Mouse (Mus musculus) liver, embryonic 14.5 days (tissue): ENCODE results near the gene Bcl7a. TPM values are rescaled to one million over a fixed set of nuclear protein-coding genes. Genes with fewer than 3 reads are reported as not detected.

Experiments
- ATAC-seq: fragments of 200-750 bp; cut with Nextera tagmentation; 2 replicates; pipeline ENCODE4 v1.8.0; 2017; ENCODE audit warnings: moderate number of reproducible peaks, mild to moderate bottlenecking, moderate library complexity; ENCODE audit not compliant: insufficient read depth
- DNase-seq, 3 experiments: peaks; one replicate each; pipeline ENCODE4 v3.0.0-alpha.2; 2012 to 2013; ENCODE audit warnings: low read depth in 3 of 3, low spot score in 3 of 3
- H3K27ac ChIP-seq: fragments of 300-500 bp; sonication (generic); 2 replicates; pipeline ENCODE4 v1.5.1; 2014; ENCODE audit warnings: moderate library complexity, mild to moderate bottlenecking, control low read depth, inconsistent platforms
- H3K27me3 ChIP-seq: fragments of 300-500 bp; sonication (generic); 2 replicates; pipeline ENCODE4 v1.6.1; 2014; ENCODE audit warnings: mild to moderate bottlenecking, low read length, moderate library complexity; ENCODE audit not compliant: control insufficient read depth, insufficient read depth
- H3K36me3 ChIP-seq: fragments of 300-500 bp; sonication (generic); replicated peaks from 2 replicates; pipeline ENCODE4 v1.6.1; 2014; ENCODE audit warnings: low read depth; ENCODE audit not compliant: control insufficient read depth, insufficient read depth
- H3K4me1 ChIP-seq, 2 experiments: fragments of 200-500 bp in 1 of 2; fragments of 300-500 bp in 1 of 2; sonication (generic) in 1 of 2; replicated peaks; 2 replicates each; pipeline ENCODE4 v1.6.1; 2012 to 2014; ENCODE audit warnings: antibody characterized with exemption in 1 of 2, inconsistent platforms in 1 of 2, low read length in 1 of 2; ENCODE audit not compliant: control insufficient read depth in 2 of 2, insufficient read depth in 2 of 2
- H3K4me2 ChIP-seq: fragments of 300-500 bp; sonication (generic); 2 replicates; pipeline ENCODE4 v1.6.1; 2014; ENCODE audit warnings: low read depth, mild to moderate bottlenecking, control low read depth, moderate library complexity
- H3K4me3 ChIP-seq, 2 experiments: fragments of 200-500 bp in 1 of 2; fragments of 300-500 bp in 1 of 2; sonication (generic) in 1 of 2; 2 replicates each; pipeline ENCODE4 v1.5.1; 2012 to 2014; ENCODE audit warnings: low read depth in 2 of 2, low read length in 2 of 2, mild to moderate bottlenecking in 2 of 2, control low read depth in 1 of 2, inconsistent platforms in 1 of 2, moderate library complexity in 1 of 2; ENCODE audit not compliant: insufficient read depth in 1 of 2
- H3K9ac ChIP-seq: fragments of 300-500 bp; sonication (generic); replicated peaks from 2 replicates; pipeline ENCODE4 v1.6.1; 2014; ENCODE audit warnings: mild to moderate bottlenecking, control low read depth, moderate library complexity
- H3K9me3 ChIP-seq: fragments of 300-500 bp; sonication (generic); 2 replicates; pipeline ENCODE4 v1.6.1; 2016; ENCODE audit warnings: low read length, mixed read lengths; ENCODE audit not compliant: control insufficient read depth
- CTCF ChIP-seq: IDR thresholded peaks from 2 replicates; pipeline ENCODE4 v1.5.1; 2016; ENCODE audit warnings: antibody characterized with exemption, low read depth, control low read depth
- EP300 ChIP-seq: IDR thresholded peaks from 2 replicates; pipeline ENCODE4 v1.6.1; 2016; ENCODE audit warnings: antibody characterized with exemption, low read depth
- WGBS: fragments of 180-500 bp; shearing (Covaris S2); extraction: QIAGEN DNeasy Blood & Tissue Kit; methylation state at CpG from one replicate; pipeline ENCODE4 v1.1.7; 2014; ENCODE audit not compliant: insufficient replicate concordance; 5-methylcytosine and 5-hydroxymethylcytosine counted together
- polyA plus RNA-seq, 2 experiments: library from polyadenylated mRNA; depleted of rRNA in 1 of 2; stranded (reverse) in 1 of 2; unstranded in 1 of 2; fragments of >200 nt; fragmentation: Nextera tagmentation in 1 of 2; extraction: Ambion mirVana in 1 of 2; gene quantifications; 2 replicates each; pipeline versions ENCODE4 v1.2.1 to v1.2.3; 2012 to 2014

The Bcl7a gene
- polyA plus RNA-seq, 2 experiments = 4.6 to 5.6 TPM

- Histone ChIP-seq H3K27me3 (no peaks in the 10 kb centered on the region), H3K36me3 (no peaks in the 10 kb centered on the region), H3K27ac (no peak overlapping the region), H3K9me3 (no peaks in the 10 kb centered on the region), H3K4me1 (no peaks in the 10 kb centered on the region), H3K4me3 (no peak overlapping the region), H3K9ac (no peak overlapping the region), H3K4me2 (no peak overlapping the region)
- WGBS = 79% methylated on average over 6 of the region's 6 CpGs
- no peak for ATAC-seq
- no peak for DNase-seq
- no peak for TF ChIP-seq EP300
- TF ChIP-seq CTCF = peak; percentile 51
Measured at GRCm38 (mm10) chr5:123298526-123298925, 45.1 kb upstream of the Bcl7a start.

GRCm38 (mm10) chr5:123300496-123301034 is 43.1 kb upstream of the Bcl7a start:
- no peak for ATAC-seq
- Histone ChIP-seq H3K4me1 (no peaks in the 10 kb centered on the region), H3K36me3 (no peaks in the 10 kb centered on the region), H3K27me3 (no peaks in the 10 kb centered on the region), H3K9me3 (no peaks in the 10 kb centered on the region), H3K4me3 (no peak overlapping the region), H3K27ac (no peak overlapping the region), H3K9ac (no peak overlapping the region), H3K4me2 (no peak overlapping the region)
- TF ChIP-seq CTCF = no peak
- TF ChIP-seq EP300 = no peak
- no peak for DNase-seq
- WGBS = 75% methylated on average over 8 of the region's 8 CpGs

- no peak overlapping the region for H3K4me3 ChIP-seq
- no peaks in the 10 kb centered on the region for H3K27me3 ChIP-seq
- H3K4me1 ChIP-seq = no peaks in the 10 kb centered on the region
- 65% methylated on average over 20 of the region's 20 CpGs for WGBS
- no peaks in the 10 kb centered on the region for H3K36me3 ChIP-seq
- no peak for DNase-seq
- H3K27ac ChIP-seq = no peak overlapping the region
- H3K4me2 ChIP-seq = no peak overlapping the region
- no peak overlapping the region for H3K9ac ChIP-seq
- H3K9me3 ChIP-seq = no peaks in the 10 kb centered on the region
- TF ChIP-seq CTCF (no peak), EP300 (no peak)
- ATAC-seq = no peak
Measured at GRCm38 (mm10) chr5:123301780-123302521, 41.7 kb upstream of the Bcl7a start.

- H3K4me3 ChIP-seq = no peak overlapping the region
- no peak for DNase-seq
- no peaks in the 10 kb centered on the region for H3K27me3 ChIP-seq
- TF ChIP-seq EP300 (no peak), CTCF (no peak)
- H3K27ac ChIP-seq = no peak overlapping the region
- ATAC-seq = no peak
- H3K4me1 ChIP-seq = no peaks in the 10 kb centered on the region
- WGBS = 73% methylated on average over 18 of the region's 18 CpGs
- H3K9me3 ChIP-seq = no peaks in the 10 kb centered on the region
- H3K4me2 ChIP-seq = no peak overlapping the region
- H3K36me3 ChIP-seq = no peaks in the 10 kb centered on the region
- no peak overlapping the region for H3K9ac ChIP-seq
Measured at GRCm38 (mm10) chr5:123307630-123308282, 35.9 kb upstream of the Bcl7a start.

- Histone ChIP-seq H3K4me1 (no peaks in the 10 kb centered on the region), H3K27me3 (no peaks in the 10 kb centered on the region), H3K9ac (no peak overlapping the region), H3K4me2 (no peak overlapping the region), H3K27ac (no peak overlapping the region), H3K9me3 (no peaks in the 10 kb centered on the region), H3K36me3 (no peaks in the 10 kb centered on the region), H3K4me3 (no peak overlapping the region)
- DNase-seq = no peak
- ATAC-seq = no peak
- WGBS = 60% methylated on average over 10 of the region's 10 CpGs
- TF ChIP-seq CTCF (no peak), EP300 (no peak)
Measured at GRCm38 (mm10) chr5:123309816-123310215, 33.8 kb upstream of the Bcl7a start.
